Mouse (Mus musculus): ENCODE results near the gene Smim4.

DNA sequence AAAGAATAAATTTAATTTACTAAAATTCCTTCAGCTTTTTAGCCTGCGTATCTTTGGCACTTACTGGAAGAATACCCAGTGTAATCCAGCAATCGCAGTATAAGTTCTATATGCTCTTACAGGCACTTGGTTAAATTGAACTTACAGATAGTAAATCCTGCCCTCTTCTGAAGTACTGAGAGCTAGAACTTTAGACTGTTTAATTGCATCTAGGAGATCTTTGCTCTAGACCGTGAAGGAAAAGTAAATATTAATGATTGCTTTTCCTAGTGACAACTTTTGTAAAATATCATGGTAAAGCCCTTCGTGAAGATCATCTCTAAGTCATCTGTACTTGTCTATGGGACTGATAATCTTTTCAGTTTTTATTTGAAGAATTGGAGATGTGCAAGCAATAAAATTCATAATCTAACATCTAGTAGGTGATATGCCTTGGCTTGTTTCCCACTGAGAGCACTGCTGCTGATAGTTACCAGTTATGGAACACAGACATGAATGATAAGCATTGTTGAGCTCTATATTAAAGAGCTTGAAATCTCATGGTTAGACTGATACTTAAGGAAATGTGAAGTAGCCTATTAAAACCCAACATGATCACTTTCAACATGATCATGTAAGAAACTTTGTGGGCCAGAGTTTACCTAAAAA, 59.5 kb downstream of the Smim4 start:
- no peak for TF ChIP-seq POLR2A (IDR thresholded peaks at IDR 0.05; ENCODE audit: borderline replicate concordance, low read depth, low read length)
- TF ChIP-seq CTCF (IDR thresholded peaks at IDR 0.05; ENCODE audit: low read depth, low read length) = no peak
